Mouse (Mus musculus) intestine, embryonic 14.5 days (tissue): ENCODE measurements around the gene Cd163l1. TPM values are rescaled to one million over a fixed set of nuclear protein-coding genes. Genes with fewer than 3 reads are reported as not detected.
A peak's percentile ranks its signal among the peaks of the same experiment; 100 is the strongest.

Experiments
- ATAC-seq: fragments of 200-750 bp; cut with Nextera tagmentation; replicated peaks from 2 replicates; pipeline ENCODE4 v1.8.0; 2017; ENCODE audit warnings: low read depth, moderate number of reproducible peaks, moderate TSS enrichment, moderate library complexity; ENCODE audit not compliant: low FRiP score, low TSS enrichment
- DNase-seq: peaks from one replicate; pipeline ENCODE4 v3.0.0-alpha.2; 2018; ENCODE audit warnings: low spot score
- H3K27ac ChIP-seq: fragments of 300-500 bp; sonication (generic); 2 replicates; pipeline ENCODE4 v1.5.1; 2014; ENCODE audit warnings: low read depth, mild to moderate bottlenecking, control low read depth
- H3K27me3 ChIP-seq: fragments of 300-500 bp; sonication (generic); replicated peaks from 2 replicates; pipeline ENCODE4 v1.6.1; 2014; ENCODE audit warnings: low read length, control low read depth; ENCODE audit not compliant: control insufficient read depth, insufficient read depth
- H3K36me3 ChIP-seq: fragments of 300-500 bp; sonication (generic); 2 replicates; pipeline ENCODE4 v1.6.1; 2014; ENCODE audit warnings: low read length, control low read depth; ENCODE audit not compliant: control insufficient read depth, insufficient read depth
- H3K4me1 ChIP-seq: fragments of 300-500 bp; sonication (generic); replicated peaks from 2 replicates; pipeline ENCODE4 v1.6.1; 2014; ENCODE audit warnings: low read length, control low read depth, mixed read lengths; ENCODE audit not compliant: control insufficient read depth, insufficient read depth
- H3K4me2 ChIP-seq: fragments of 300-500 bp; sonication (generic); 2 replicates; pipeline ENCODE4 v1.6.1; 2014; ENCODE audit warnings: low read length
- H3K4me3 ChIP-seq: fragments of 300-500 bp; sonication (generic); 2 replicates; pipeline ENCODE4 v1.5.1; 2014; ENCODE audit warnings: low read depth, low read length, control low read depth, mixed read lengths
- H3K9ac ChIP-seq: fragments of 300-500 bp; sonication (generic); 2 replicates; pipeline ENCODE4 v1.6.1; 2014; ENCODE audit warnings: mild to moderate bottlenecking, low read length
- H3K9me3 ChIP-seq: fragments of 300-500 bp; sonication (generic); 2 replicates; pipeline ENCODE4 v1.6.1; 2016; ENCODE audit warnings: low read length, control low read depth; ENCODE audit not compliant: control insufficient read depth
- WGBS: fragments of 180-500 bp; shearing (Covaris S2); extraction: QIAGEN DNeasy Blood & Tissue Kit; methylation state at CpG from one replicate; pipeline ENCODE4 v1.1.7; 2014; 5-methylcytosine and 5-hydroxymethylcytosine counted together
- polyA plus RNA-seq: library from polyadenylated mRNA; unstranded; fragments of >200 nt; fragmentation: Nextera tagmentation; extraction: Ambion mirVana; gene quantifications from 2 replicates; pipeline ENCODE4 v1.2.1, GENCODE M21; 2014

The Cd163l1 gene
- polyA plus RNA-seq, 1 experiment from 2014 or later: not detected

DNA sequence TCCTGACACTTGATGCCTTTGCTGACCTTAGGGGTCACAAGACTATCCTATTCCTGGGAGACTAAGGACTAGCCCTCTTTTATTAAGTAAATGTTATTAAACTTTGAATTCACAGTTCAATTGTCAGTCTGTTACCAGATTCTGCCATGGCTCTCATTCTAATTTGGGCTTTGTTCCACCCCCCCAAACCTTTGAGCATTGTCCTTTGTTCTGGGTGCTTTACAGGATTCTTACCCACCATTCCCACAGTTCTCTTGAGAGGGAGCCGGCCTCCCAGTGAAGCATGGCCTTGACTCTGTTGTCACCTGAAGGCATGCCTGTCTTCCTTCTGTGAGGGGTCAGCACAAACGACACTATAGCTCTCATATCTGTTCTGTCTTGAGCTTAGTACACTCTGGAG, 13.0 kb downstream of the Cd163l1 start:
- Histone ChIP-seq H3K27me3 (no peaks in the 10 kb centered on the region), H3K36me3 (no peaks in the 10 kb centered on the region)

DNA sequence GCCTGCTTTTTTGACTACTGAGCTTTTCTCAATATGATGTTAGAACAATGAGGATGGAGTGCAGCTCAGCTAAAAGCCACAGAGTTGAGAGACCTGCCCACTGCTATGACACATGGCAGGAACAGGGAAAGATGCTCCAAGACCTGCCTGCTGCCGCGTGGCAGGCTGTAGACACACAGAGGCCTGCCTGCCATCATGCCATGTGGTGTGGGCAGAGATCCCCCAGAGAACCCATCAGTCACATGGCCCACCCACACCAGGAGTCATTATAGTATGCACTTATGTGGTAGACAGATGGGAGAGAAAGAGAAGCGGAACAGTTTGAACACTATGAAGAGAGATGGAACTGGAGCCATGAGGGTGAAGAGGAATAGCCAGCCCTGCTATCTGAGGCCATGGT, 15.6 kb downstream of the Cd163l1 start:
- Histone ChIP-seq H3K4me2 (no peak overlapping the region), H3K4me1 (no peaks in the 10 kb centered on the region), H3K27me3 (no peaks in the 10 kb centered on the region), H3K36me3 (no peaks in the 10 kb centered on the region), H3K27ac (no peak overlapping the region), H3K9ac (no peak overlapping the region), H3K9me3 (no peaks in the 10 kb centered on the region), H3K4me3 (no peak overlapping the region)
- DNase-seq (no peak), ATAC-seq (no peak)
- 89% methylated on average over 3 of the region's 3 CpGs for WGBS

More for the DNA sequence above, 13.0 kb downstream of the Cd163l1 start:
- no peak overlapping the region for H3K4me3 ChIP-seq
- WGBS: 77% methylated on average over 2 of the region's 2 CpGs
- ATAC-seq (no peak), DNase-seq (no peak)
- no peaks in the 10 kb centered on the region for H3K4me1 ChIP-seq
- no peak overlapping the region for H3K27ac ChIP-seq
- H3K4me2 ChIP-seq: no peak overlapping the region
- no peaks in the 10 kb centered on the region for H3K9me3 ChIP-seq
- H3K9ac ChIP-seq: no peak overlapping the region

DNA sequence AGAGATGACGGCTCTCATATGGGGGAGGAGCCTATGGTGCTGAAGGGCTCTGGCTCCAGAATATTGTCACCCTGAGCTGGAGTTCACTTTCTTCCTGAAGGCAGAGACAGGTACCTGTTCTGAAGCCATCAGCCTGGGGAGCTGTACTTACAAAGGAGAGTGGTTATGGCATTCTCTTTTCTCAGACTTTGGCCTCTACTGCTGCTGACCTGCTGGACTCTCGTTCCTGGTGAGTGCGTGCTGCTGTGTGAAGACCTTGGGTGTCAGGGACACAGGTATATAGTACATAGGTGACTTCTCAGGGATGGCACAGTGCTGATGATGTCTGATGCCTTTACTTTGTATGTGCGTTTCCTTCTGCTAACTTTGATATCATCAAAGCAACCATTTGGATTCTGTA, 29.1 kb downstream of the Cd163l1 start, which contains the start of gene 5830411N06Rik:
5830411N06Rik (plus strand) TSS at position 69 of the 400 bp plus-strand sequence.
- WGBS: 81% methylated on average over 4 of the region's 4 CpGs
- Histone ChIP-seq H3K4me1 (no peaks in the 10 kb centered on the region), H3K27me3 (no peaks in the 10 kb centered on the region), H3K9ac (no peak within 1 kb of the TSS), H3K4me2 (no peak within 1 kb of the TSS), H3K36me3 (no peaks in the 10 kb centered on the region), H3K27ac (no peak within 1 kb of the TSS), H3K9me3 (0 out of 2 replicates have a peak, but pooled peaks cover 2% of the 10 kb centered on the region), H3K4me3 (no peak within 1 kb of the TSS)
- ATAC-seq (no peak), DNase-seq (peak; percentile 43)

DNA sequence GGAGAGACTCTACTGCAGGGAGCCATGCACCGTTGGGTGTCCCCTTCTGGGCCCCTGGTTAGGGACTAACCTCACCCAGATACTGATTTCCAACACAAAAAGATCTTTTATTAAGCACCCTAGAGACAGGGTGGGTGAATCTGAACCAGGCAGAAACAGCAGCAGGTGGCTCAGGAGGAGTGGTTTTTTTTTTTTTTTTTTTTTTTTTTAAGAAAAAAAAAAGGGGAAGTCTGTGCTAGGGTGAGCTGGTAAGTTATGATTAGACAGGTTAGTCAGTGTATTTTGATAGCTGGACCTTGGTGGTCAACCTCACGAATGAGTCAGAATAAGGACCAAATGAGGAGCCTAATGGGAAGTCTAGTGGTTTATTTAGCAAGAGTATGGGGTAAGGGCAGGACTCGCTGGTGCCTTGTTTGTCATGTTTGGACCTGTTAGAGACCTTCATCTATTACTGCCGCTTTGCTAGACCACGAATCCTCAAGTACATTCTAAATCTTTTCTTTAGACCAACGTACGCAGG, 35.8 kb downstream of the Cd163l1 start:
- H3K9me3 ChIP-seq: no peaks in the 10 kb centered on the region
- no peak for ATAC-seq
- H3K4me1 ChIP-seq: no peaks in the 10 kb centered on the region
- H3K36me3 ChIP-seq: no peaks in the 10 kb centered on the region
- WGBS: 82% methylated on average over 7 of the region's 7 CpGs
- H3K27me3 ChIP-seq: no peaks in the 10 kb centered on the region
- no peak overlapping the region for H3K4me3 ChIP-seq
- H3K9ac ChIP-seq: no peak overlapping the region
- no peak for DNase-seq
- H3K27ac ChIP-seq: no peak overlapping the region
- H3K4me2 ChIP-seq: no peak overlapping the region

Other genes with a start within 250 kb of the Cd163l1 start
- 0.48 TPM in 1 of 2 replicates, not detected in the other for gene 6430531B16Rik, start 239.5 kb upstream of the Cd163l1 start, polyA plus RNA-seq
- 1.6 and 2.1 TPM in 2 replicates for gene Adam8, start 225.7 kb upstream of the Cd163l1 start, polyA plus RNA-seq
- gene Zfp511, start 181.9 kb upstream of the Cd163l1 start, polyA plus RNA-seq: 36.1 and 41.5 TPM in 2 replicates
- gene Tubgcp2, start 181.6 kb upstream of the Cd163l1 start, polyA plus RNA-seq: 56.0 and 61.2 TPM in 2 replicates
- not detected in 2 replicates for gene Msx3, start 169.2 kb upstream of the Cd163l1 start, polyA plus RNA-seq
- gene Caly, start 135.7 kb upstream of the Cd163l1 start, polyA plus RNA-seq: 2.8 and 3.5 TPM in 2 replicates
- gene Prap1, start 124.9 kb upstream of the Cd163l1 start, polyA plus RNA-seq: 119 and 202 TPM in 2 replicates
- gene Fuom, start 115.8 kb upstream of the Cd163l1 start, polyA plus RNA-seq: 34.9 and 39.4 TPM in 2 replicates
- gene Paox, start 102.5 kb upstream of the Cd163l1 start, polyA plus RNA-seq: 35.5 and 39.5 TPM in 2 replicates
- gene Echs1, start 101.8 kb upstream of the Cd163l1 start, polyA plus RNA-seq: 177 and 183 TPM in 2 replicates
- 30.8 and 31.6 TPM in 2 replicates for gene Mtg1, start 80.7 kb upstream of the Cd163l1 start, polyA plus RNA-seq
- 0.72 and 0.77 TPM in 2 replicates for gene Sprn, start 63.4 kb upstream of the Cd163l1 start, polyA plus RNA-seq
- gene Olfr522, start 53.5 kb upstream of the Cd163l1 start, polyA plus RNA-seq: not detected in 2 replicates
- not detected in 2 replicates for gene Olfr523, start 45.0 kb upstream of the Cd163l1 start, polyA plus RNA-seq
- gene Olfr524, start 12.3 kb upstream of the Cd163l1 start, polyA plus RNA-seq: not detected in 2 replicates
- gene 5830411N06Rik, start 29.0 kb downstream of the Cd163l1 start, polyA plus RNA-seq: not detected in 2 replicates
- gene Olfr525, start 102.6 kb downstream of the Cd163l1 start, polyA plus RNA-seq: not detected in 2 replicates
- not detected in 2 replicates for gene Olfr527, start 115.8 kb downstream of the Cd163l1 start, polyA plus RNA-seq
- gene Olfr60, start 143.4 kb downstream of the Cd163l1 start, polyA plus RNA-seq: not detected in 2 replicates
- not detected in 2 replicates for gene Olfr530, start 158.1 kb downstream of the Cd163l1 start, polyA plus RNA-seq
- gene Olfr531, start 184.7 kb downstream of the Cd163l1 start, polyA plus RNA-seq: not detected in 2 replicates
- not detected in 2 replicates for gene Olfr532, start 203.4 kb downstream of the Cd163l1 start, polyA plus RNA-seq
- not detected in 2 replicates for gene Olfr533, start 245.1 kb downstream of the Cd163l1 start, polyA plus RNA-seq